Mouse (Mus musculus): ENCODE measurements around the gene Tmem116.
"Not testable (repeated sequence)": the region's sequence is repeated elsewhere in the genome, so short reads cannot be mapped to it uniquely, and the experiment has no call there.

Tmem116 gene

DNA sequence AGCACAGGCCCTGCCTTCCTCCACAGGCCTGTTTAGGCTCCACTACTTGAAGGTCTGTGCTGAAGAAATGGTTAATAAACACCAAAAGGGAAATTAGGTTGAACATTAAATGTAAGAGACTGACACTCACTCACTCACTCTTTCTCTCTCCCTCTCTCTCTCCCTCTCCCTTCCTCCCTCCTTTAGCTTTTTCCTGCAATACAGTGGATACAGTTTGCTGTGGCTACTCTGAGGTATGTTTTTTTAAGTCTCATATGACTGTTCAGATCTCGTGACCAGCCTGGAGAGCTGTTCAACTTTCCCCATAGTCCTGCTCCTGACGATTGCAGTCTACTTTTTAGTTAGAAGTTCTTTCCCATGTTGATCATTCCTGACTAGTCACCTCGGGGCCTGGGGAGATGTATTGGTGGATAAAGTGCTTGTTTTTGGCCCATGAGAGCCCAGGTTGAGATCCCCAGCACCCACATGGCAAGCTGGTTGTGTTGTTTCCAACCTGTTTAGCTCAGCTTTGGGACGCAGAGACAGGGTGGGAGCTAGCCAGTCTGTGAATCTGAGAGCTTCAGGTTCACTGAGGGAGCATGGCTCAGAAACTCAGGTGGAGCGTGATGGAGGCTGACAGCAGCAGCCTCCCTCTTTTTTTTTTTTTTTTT is 12.0 kb downstream of the Tmem116 start:
- DNase-seq = no peak

- DNase-seq = no peak
These were observed 17.9 kb downstream of the Tmem116 start for GRCm38 (mm10) chr5:121469566-121469965.

- no peak for DNase-seq
These were observed 20.7 kb downstream of the Tmem116 start for GRCm38 (mm10) chr5:121472411-121472810.

DNA sequence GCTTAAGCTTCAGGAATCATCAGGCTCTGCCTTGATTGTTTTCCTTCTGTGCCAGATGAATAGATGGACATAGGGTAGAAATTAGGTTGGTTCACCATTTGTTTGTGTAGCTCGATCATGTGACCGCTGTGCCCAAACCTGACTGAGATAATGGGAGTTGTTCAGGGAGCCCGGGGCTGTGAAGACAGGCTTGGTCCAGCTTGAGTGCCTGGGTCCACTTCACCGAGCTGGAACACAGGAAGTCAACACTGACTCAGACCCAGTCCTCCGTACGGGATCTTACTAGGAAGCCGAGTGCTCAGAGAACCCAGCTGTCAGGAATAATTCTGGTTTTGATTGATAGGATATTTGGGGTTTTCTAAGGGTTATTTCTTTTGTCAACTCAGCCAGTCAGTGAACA is 22.9 kb downstream of the Tmem116 start:
- DNase-seq = no peak

DNA sequence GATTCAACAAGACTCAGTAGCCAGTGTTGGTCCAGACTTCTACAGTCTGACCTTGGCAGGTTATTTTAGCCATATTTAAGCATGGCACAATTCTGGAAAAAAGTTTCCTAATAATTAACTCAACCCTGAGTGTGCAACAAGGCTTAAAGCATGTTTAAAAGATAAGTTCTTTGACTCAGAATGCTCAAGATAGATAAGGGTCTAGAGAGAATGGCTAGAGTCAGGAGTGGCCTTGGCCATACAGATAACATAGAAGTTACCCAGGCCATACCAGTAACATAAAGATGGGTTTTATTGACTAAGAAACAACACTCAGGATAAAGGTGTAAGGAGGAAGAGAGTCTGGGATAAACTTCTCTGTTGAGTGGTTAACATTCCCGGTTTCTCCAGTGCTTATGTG is 24.3 kb downstream of the Tmem116 start:
- DNase-seq = no peak

GRCm38 (mm10) chr5:121477680-121478079 is 26.0 kb downstream of the Tmem116 start:
- DNase-seq = peak; percentile 25

DNA sequence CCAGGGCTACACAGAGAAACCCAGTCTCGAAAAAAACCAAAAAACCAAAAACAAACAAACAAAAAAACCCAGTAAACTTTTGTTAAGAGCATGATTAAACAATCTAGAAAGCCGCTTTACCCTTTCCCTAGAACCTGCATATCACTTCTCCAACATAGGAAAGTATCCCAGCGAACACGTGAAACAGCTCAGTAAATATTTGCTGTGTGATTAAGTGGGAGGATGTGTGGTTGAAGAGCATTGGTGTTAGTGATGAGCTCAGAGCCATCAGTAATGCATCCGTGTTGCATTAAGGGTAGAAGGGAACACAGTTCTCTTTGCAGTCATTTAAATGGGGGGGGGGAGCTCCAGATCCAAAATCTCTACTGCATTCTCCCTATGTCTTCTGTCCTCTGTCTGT is 33.1 kb downstream of the Tmem116 start:
- no peak for DNase-seq

GRCm38 (mm10) chr5:121493305-121493704 is 41.6 kb downstream of the Tmem116 start:
- DNase-seq = peak; percentile 78

DNA sequence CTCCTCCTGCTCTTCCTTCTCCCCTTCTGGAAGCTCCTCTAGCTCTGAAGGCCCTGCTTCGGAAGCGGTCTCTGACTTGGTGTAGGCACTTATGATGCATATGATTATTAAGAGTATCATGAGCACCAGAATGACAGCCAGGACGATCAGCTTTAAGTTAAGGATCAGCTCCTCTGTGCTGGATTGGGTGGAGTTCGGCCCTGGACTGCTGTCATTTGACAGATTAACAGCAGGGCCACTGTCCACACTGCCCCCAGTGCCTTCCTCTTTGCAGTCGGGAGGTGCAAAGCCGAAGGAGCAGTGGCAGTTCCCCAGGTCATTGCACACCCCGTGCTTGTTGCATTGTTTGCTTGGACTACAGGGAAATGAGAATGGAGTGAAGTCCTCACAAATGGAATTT is 49.0 kb downstream of the Tmem116 start:
- no peak for DNase-seq

DNA sequence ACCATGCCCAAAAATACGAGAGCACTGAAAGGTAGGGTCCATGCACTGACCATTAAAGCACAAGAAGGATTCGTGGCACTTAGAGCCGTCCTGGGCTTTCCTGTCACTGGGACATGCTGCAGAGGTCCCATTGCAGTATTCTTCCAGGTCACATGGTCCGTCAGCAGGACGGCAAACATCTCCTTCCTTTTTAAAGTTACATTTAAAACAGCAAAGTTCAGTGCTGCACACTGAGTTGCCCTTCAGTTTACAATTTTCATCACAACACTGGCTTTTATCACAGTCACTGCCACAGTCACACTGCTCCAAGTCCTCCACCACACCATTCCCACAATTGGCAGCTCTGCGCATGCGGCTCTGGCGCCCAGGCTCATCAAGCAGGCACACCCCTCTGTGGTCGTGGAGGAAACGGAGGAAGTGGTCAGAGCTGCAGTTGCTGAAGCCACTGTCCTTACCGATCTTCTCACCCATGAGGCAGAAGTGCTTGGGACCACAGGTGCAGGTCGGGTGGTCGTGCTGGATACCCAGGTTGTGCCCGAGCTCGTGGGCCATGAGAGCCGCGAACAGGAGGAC is 49.8 kb downstream of the Tmem116 start:
- DNase-seq = not testable (repeated sequence)

DNA sequence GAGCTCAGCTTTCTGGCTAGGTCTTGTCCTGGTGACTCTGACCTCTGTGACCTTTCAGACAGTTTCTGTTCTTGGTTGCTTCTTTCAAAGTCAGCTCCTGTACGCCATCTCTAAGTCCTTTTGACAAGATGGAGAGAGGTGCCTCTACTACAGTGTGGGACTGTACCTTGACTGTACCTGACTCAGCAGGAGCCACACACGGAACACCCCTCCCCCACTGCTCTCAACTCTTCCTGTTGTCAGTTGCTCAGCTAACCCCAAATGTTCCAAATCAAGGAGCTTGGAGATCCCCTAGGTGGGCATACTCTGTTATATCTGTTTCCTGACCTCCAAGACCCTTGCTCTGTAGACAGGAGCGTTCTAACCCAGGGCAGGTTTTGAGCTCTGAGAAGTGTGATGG is 51.5 kb downstream of the Tmem116 start, which contains the start of gene Adam1b:
TSS of gene Adam1b (minus strand) at position 205 of the 400 bp plus-strand sequence.
- no peak for DNase-seq

DNA sequence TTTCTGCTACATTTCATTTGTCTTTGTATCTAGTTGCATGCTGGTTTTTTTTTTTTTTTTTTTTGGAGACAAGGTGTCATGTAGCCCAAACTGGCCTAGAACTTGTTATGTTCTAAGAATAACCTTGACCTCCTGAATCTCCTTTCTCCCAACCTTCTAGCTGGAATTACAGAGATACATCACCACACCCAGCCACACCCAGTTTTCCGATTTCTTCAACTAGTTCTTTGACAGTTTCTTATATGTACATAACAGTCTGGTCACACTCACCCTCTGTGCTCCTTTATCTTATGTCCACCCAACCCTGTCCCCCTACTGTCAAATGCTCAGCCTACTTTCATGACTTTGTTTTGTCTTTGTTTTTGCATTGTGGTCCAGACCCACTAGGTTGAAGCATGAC is 55.2 kb downstream of the Tmem116 start:
- DNase-seq = no peak

GRCm38 (mm10) chr5:121510009-121510408 is 58.3 kb downstream of the Tmem116 start:
- no peak for DNase-seq

DNA sequence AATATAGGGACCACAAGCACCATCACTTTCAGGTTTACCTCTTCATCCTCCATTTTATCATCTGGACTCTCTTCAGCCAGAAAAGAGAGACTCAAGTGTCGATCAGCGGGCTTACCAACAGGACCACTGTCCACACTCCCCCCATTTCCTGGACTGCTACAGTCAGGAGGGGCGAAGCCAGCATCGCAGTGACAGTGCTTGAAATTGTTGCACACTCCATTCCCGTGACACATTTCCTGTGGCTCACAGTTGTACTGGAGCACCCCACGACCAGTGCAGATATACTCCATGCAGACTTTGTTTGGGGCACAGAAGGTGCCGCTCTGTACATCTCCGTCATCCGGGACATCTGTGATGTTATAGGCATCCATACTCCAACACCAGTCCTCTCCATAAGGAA is 67.3 kb downstream of the Tmem116 start:
- no peak for DNase-seq

GRCm38 (mm10) chr5:121519758-121520157 is 68.1 kb downstream of the Tmem116 start:
- not testable (repeated sequence) for DNase-seq

GRCm38 (mm10) chr5:121525774-121526450 is 74.2 kb downstream of the Tmem116 start:
- no peak for DNase-seq

DNA sequence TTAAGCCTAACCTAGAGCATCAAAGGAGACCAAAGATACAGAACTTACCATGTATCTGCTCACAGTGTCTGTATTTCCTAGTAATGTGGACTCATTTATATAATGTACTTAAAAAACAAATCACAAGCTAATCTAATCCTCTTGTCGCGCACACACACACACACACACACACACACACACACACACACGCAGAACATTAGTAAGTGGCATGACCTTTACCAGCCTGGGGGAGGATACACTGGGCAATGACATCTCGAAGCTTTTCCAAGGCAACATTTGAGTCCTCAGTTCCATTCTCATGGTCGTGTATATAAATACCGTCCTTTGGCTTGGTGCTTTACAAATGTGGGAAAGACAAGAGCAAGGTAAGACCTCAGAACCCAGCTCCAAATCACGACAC is 74.8 kb downstream of the Tmem116 start:
- DNase-seq = no peak

- no peak for DNase-seq
These were observed 75.3 kb downstream of the Tmem116 start for GRCm38 (mm10) chr5:121526961-121527360.

- no peak for DNase-seq
These were observed 82.8 kb downstream of the Tmem116 start for GRCm38 (mm10) chr5:121534521-121534920.

GRCm38 (mm10) chr5:121535116-121535515 is 83.4 kb downstream of the Tmem116 start:
- no peak for DNase-seq

GRCm38 (mm10) chr5:121536921-121537555 is 85.3 kb downstream of the Tmem116 start:
- no peak for DNase-seq

GRCm38 (mm10) chr5:121537588-121537987 is 85.9 kb downstream of the Tmem116 start:
- no peak for DNase-seq

DNA sequence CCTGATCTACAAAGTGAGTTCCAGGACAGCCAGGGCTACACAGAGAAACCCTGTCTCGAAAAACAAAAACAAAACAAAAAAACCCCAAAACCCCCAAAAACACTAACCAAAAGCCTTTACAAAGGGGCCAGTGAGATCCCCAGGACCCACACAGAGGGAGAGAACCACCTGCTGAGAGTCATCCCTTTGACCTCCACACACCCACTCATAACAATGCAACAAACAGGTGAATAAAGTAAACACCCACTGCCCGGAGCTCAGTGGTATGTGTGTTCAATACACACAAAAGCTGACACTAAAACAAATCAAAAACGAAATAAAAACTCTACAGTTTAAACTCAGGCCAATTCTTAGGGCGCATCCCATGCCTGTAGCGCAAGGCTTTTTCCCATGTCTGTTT is 88.4 kb downstream of the Tmem116 start:
- no peak for DNase-seq

DNA sequence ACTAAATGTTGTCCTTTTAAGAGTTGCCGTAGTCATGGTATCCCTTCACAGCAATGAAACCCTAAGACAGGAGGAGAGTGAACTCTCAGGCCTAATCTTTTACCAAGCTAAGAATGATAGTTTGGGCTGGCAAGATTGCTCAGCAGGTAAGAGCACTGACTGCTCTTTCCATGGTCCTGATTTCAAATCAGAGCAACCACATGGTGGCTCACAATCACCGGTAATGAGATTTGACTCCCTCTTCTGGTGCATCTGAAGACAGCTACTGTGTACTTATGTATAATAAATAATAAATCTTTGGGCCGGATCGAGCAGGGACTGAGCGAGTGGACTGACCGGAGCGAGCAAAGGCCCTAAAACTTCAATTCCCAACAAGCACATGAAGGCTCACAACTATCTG is 89.5 kb downstream of the Tmem116 start:
- DNase-seq = no peak
